Mouse (Mus musculus): ENCODE measurements at regions not wholly inside any gene's neighbourhood (a gene's known extent, or its start where the extent isn't known, plus 50 kb on each side); places are given as distances from the start of the nearest gene placed in this dataset.
A peak's percentile ranks its signal among the peaks of the same experiment; 100 is the strongest.

DNA sequence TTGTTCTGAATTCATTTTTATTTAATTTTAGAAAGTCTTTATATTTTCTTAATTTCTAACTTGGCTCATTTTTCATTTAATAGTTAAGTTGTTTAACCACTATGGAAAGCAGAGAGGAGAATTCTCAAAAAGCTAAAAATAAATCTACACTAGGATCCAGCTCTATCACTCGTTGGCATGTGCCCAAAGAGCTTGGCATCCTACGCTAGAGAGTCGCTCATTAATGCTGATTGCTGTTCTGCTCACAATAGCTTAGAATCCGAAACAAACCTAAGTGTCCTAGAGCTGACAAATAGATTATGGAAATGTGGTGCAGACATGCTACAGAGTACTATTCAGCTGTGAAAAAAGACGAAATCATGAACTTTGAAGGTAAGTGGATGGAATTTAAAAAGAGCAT is 386.3 kb upstream of the Pbx1 start:
- DNase-seq = no peak

GRCm38 (mm10) chr1:168807084-168807483 is 375.0 kb upstream of the Pbx1 start:
- DNase-seq = no peak

- DNase-seq = no peak
Measured at GRCm38 (mm10) chr1:168805442-168805841, 373.4 kb upstream of the Pbx1 start.

DNA sequence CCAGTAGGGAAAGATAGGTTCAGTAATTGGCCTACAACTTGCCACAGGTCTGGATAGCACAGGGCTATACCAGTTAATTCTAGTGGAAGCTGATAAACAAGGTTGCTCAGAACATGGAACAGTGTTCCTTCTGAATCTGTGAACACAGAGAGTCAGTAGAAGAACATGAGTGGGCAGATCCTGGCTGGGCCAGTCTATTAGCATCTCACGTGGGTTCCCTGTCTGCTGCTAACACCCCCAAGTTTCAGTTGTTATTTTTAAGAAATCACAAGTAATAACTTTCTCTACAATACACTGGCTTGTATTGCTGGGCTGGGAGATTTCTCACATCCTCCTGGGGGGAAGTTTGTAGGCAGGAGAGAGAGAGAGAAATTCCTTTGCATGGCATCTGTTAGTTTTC is 369.0 kb upstream of the Pbx1 start:
- DNase-seq = no peak

GRCm38 (mm10) chr1:168786731-168787130 is 354.7 kb upstream of the Pbx1 start:
- no peak for DNase-seq

DNA sequence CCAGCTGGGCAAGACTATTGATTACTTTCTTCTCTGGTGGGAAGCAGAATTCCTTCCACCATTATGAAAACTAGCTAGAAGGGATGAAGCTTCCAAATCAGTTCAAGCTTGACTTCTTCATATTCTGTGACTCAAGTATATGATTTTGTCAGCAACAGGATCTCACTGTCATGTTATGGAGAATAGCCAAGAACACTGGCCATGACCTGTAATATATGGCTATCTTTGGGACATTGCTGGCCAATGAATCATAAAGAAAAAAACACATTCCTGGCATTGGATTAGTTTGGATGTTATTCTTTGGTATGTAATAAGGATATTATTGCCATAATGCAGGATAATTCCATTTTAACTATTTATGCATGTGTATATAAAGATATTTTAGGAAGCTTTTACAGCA is 351.8 kb upstream of the Pbx1 start:
- DNase-seq = no peak

GRCm38 (mm10) chr1:168764368-168764895 is 332.4 kb upstream of the Pbx1 start:
- no peak for DNase-seq

DNA sequence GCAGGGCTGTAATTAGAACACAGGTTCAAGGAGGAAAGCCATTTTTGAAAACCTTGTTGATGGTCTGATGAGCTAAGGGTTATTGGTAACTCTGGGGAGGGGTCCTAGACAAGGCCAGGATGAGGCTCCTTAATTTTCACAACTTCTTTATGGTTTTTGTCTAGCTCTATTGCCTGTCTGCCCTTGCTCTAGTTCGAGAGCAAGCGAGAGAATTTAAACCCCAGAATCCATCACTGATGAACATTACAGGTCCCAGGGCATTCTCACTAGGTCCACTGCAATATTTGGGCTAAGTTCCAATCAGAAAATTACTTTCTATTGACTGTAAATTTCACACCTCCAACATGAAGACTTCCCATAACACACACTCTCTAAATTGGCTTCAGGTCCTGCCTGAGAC is 329.0 kb upstream of the Pbx1 start:
- DNase-seq = no peak

GRCm38 (mm10) chr1:168760239-168760638 is 328.2 kb upstream of the Pbx1 start:
- DNase-seq = no peak

DNA sequence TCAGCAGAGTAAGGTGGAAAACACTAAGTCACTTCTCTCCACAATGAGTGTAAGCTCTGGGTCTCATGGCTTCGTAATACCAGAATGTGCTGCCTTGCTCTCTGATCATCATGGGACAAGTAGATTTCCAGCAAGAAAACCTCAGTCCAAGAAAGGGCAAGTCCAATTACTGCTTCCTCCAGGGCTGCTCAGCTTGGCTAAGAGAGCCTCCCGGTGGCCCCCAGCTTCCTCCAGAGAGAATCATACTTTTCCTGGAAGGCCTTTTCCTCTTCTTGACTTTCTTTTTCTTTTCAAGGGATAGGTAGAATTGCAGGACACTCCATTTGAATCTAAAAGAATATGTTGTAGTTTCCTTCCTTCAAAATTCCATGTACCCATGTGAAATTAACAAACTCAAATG is 326.8 kb upstream of the Pbx1 start:
- DNase-seq = no peak

- DNase-seq = no peak
Measured at GRCm38 (mm10) chr1:168754196-168754595, 322.1 kb upstream of the Pbx1 start.

DNA sequence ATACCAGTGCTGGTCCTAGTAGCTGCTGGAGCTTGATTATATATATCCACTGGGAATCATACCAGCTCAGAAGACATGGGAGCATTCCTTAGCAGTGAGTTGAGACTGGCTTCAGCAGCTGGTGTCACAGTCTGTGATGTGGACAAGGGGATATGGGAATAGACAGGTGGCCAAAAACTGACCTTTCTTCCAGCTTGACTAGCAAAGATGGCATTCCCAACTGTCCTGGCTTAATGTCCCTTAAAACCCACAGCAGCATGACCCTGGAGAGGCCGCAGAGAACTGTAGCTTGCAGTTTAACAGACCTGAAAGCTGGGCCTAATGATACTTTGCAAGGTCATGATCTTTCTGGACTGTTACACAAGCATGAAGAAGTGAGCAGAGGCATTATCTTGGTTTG is 311.4 kb upstream of the Pbx1 start:
- DNase-seq = no peak

DNA sequence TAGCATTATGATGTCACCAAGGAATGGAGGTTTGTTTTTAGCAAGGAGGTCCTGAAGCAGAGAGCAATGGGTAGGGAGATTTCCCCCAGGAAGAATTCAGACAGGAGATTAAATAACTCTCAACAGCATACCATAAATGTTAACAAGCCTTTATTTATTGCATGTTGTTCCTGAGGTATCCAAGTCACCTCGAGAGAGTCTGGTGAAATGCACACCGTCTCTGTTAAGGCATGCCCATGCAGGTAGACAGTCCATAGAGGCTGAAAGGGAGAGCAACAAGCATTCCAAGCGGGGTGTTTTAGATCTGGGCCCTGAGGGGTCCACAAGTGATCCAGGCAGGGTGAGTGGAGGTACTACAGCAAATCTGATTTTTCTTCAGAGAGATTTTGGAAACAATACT is 305.9 kb upstream of the Pbx1 start:
- DNase-seq = no peak

GRCm38 (mm10) chr1:168737277-168737863 is 305.3 kb upstream of the Pbx1 start:
- no peak for DNase-seq

- DNase-seq = no peak
Measured at GRCm38 (mm10) chr1:168733066-168733465, 301.0 kb upstream of the Pbx1 start.

DNA sequence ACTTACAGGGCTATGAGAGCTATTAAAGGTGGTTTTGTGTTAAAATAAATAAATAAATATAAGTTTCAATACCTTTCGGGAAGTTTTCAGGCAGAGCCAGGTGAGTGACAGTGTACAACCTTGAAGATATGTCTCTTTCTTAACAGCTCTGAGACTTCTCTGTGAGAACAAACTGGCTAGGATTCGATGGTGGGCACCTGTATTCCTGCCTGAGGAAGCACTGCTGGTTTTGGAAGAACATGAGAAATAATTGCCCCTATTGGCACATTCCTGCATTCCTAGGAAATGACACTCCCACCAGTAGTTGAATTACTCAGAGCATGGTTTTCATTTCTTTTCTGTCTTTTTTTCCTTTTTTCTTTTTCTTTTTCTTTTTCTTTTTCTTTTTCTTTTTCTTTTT is 277.8 kb upstream of the Pbx1 start:
- no peak for DNase-seq

- peak; percentile 7 for DNase-seq
Measured at GRCm38 (mm10) chr1:168709017-168709681, 277.1 kb upstream of the Pbx1 start.

DNA sequence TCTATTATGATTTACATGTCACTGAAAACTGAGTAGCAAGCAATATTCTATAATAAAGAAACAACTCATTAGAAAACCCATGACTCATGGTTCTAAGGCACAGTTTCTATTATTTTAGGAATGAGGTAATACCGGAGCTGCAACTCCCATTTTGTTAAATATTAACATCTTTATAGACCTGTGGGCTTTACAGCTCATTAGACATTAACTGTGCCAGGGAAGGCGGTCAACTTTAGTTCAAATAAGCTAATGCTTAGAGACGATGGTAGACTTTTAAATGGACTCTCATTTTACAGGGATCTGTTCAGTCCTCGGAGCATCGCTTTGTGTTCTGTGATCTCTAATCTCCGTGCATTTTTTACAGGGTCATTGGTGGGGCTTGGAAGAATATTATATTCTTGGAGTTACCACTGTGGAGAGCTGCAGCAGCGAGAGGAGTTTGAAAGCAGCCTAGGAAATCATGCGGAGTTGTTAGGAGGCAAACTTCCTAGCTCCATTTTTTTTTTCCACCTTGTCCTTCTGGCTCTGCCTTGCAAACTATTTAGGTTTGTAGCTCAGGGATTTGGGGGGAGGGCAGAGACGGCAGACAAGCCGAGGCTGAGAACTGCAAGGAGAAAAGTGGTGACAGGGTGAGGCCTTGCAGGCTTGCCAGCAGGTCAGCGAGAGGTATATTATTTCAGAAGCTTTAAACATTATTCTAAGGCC is 276.2 kb upstream of the Pbx1 start:
- DNase-seq = no peak

GRCm38 (mm10) chr1:168697386-168697785 is 265.3 kb upstream of the Pbx1 start:
- DNase-seq = no peak

DNA sequence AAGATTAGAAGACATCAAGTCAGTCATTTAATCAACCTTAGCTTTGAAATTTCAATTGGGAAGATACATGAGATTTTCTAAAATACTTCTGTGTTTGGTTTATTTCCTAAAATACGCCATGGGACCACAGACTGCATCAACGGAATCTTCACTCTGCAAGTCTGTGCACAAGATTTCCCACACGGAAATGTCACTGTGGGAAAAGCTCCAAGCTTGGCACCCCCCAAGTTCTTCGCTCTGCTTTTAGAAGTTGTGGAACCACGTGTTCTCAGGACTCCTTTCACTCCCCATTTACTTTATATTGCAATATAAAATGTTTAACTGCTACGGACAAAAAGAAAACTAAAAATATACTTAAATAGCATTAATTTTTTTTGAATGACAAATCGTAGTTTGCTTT is 254.8 kb upstream of the Pbx1 start:
- DNase-seq = no peak

- DNase-seq = no peak
Measured at GRCm38 (mm10) chr1:168685147-168685546, 253.1 kb upstream of the Pbx1 start.

- no peak for DNase-seq
Measured at GRCm38 (mm10) chr1:168681685-168682491, 249.8 kb upstream of the Pbx1 start.

GRCm38 (mm10) chr1:168680674-168681073 is 248.6 kb upstream of the Pbx1 start:
- no peak for DNase-seq
